Mouse (Mus musculus): ENCODE results near the gene Hist1h2ah. TPM values are rescaled to one million over a fixed set of nuclear protein-coding genes. Genes with fewer than 3 reads are reported as not detected.
A peak's percentile ranks its signal among the peaks of the same experiment; 100 is the strongest.
"Not testable (repeated sequence)": the region's sequence is repeated elsewhere in the genome, so short reads cannot be mapped to it uniquely, and the experiment has no call there.

Hist1h2ah gene
- polyA plus RNA-seq (2011; ENCODE audit: insufficient read length, low read depth, missing spikeins), result 1.3 TPM in 1 of 2 replicates, not detected in the other

GRCm38 (mm10) chr13:22035267-22036148, at the start of gene Hist1h2ah, which contains the start of gene Hist1h2bk:
Hist1h2ah (minus strand) TSS chr13:22035568.
Hist1h2bk (plus strand) TSS chr13:22035870.
- H3K4me1 ChIP-seq (ENCODE audit: control insufficient read depth, insufficient read depth, low read length), result not testable (repeated sequence)
- TF ChIP-seq POLR2A (IDR thresholded peaks at IDR 0.05; ENCODE audit: low read depth, low read length), result peak; percentile 56
- H3K4me3 ChIP-seq (ENCODE audit: insufficient read depth, low read length), result peak within 1 kb of the TSS; percentile 76
- peak within 1 kb of the TSS; percentile 95 for H3K27ac ChIP-seq (ENCODE audit: insufficient read depth, low read length)

GRCm38 (mm10) chr13:22084140-22084539, 48.8 kb upstream of the Hist1h2ah start, which contains the start of gene Vmn1r188:
Vmn1r188 (plus strand) TSS chr13:22084440.
- not testable (repeated sequence) for H3K4me3 ChIP-seq (ENCODE audit: insufficient read depth, low read length); H3K27ac ChIP-seq (ENCODE audit: insufficient read depth, low read length); H3K4me1 ChIP-seq (ENCODE audit: control insufficient read depth, insufficient read depth, low read length)

- Histone ChIP-seq H3K4me3 (ENCODE audit: insufficient read depth, low read length) (no peak overlapping the region), H3K4me1 (ENCODE audit: control insufficient read depth, insufficient read depth, low read length) (no peaks in the 10 kb centered on the region), H3K27ac (ENCODE audit: insufficient read depth, low read length) (no peak overlapping the region)
- TF ChIP-seq CTCF (IDR thresholded peaks at IDR 0.05; ENCODE audit: borderline replicate concordance, insufficient read depth, low read length) (no peak), POLR2A (IDR thresholded peaks at IDR 0.05; ENCODE audit: low read depth, low read length) (no peak)
Measured at GRCm38 (mm10) chr13:22063468-22063867, 28.1 kb upstream of the Hist1h2ah start.

DNA sequence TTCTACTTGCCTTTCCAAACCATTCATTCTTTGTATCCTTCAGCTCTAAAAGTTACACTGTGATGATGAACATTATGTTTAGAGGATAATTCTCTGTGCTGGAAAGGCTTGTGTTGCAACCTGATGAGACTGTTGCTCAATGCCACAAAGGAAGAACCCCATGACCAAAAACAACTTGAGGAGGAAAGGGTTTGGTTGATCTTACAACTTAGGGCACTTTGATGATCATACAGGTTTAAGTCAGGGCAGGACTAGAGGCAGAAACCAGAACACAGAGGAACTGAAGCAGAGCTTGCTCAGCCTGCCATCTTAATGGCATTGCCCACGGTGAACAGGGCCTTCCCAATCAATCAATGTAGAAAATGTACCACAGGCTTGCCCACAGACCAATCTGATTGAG, 26.1 kb upstream of the Hist1h2ah start:
- no peaks in the 10 kb centered on the region for H3K4me1 ChIP-seq (ENCODE audit: control insufficient read depth, insufficient read depth, low read length)
- H3K4me3 ChIP-seq (ENCODE audit: insufficient read depth, low read length), result no peak overlapping the region
- no peak for TF ChIP-seq POLR2A (IDR thresholded peaks at IDR 0.05; ENCODE audit: low read depth, low read length)
- TF ChIP-seq CTCF (IDR thresholded peaks at IDR 0.05; ENCODE audit: borderline replicate concordance, insufficient read depth, low read length), result no peak
- no peak overlapping the region for H3K27ac ChIP-seq (ENCODE audit: insufficient read depth, low read length)

- H3K27ac ChIP-seq (ENCODE audit: insufficient read depth, low read length), result no peak overlapping the region
- TF ChIP-seq POLR2A (IDR thresholded peaks at IDR 0.05; ENCODE audit: low read depth, low read length) (no peak), CTCF (IDR thresholded peaks at IDR 0.05; ENCODE audit: borderline replicate concordance, insufficient read depth, low read length) (no peak)
- no peak overlapping the region for H3K4me3 ChIP-seq (ENCODE audit: insufficient read depth, low read length)
- no peaks in the 10 kb centered on the region for H3K4me1 ChIP-seq (ENCODE audit: control insufficient read depth, insufficient read depth, low read length)
Measured at GRCm38 (mm10) chr13:22053754-22054153, 18.4 kb upstream of the Hist1h2ah start.

GRCm38 (mm10) chr13:22051523-22051859, 16.1 kb upstream of the Hist1h2ah start:
- no peak for TF ChIP-seq CTCF (IDR thresholded peaks at IDR 0.05; ENCODE audit: borderline replicate concordance, insufficient read depth, low read length)
- no peak for TF ChIP-seq POLR2A (IDR thresholded peaks at IDR 0.05; ENCODE audit: low read depth, low read length)
- peak overlapping the region; percentile 64 for H3K4me3 ChIP-seq (ENCODE audit: insufficient read depth, low read length)
- no peak overlapping the region; the same call in 1 of the 2 replicates for H3K27ac ChIP-seq (ENCODE audit: insufficient read depth, low read length)
- H3K4me1 ChIP-seq (ENCODE audit: control insufficient read depth, insufficient read depth, low read length), result no peaks in the 10 kb centered on the region

- TF ChIP-seq POLR2A (IDR thresholded peaks at IDR 0.05; ENCODE audit: low read depth, low read length), result peak; percentile 77
- peak; percentile 67 for TF ChIP-seq CTCF (IDR thresholded peaks at IDR 0.05; ENCODE audit: borderline replicate concordance, insufficient read depth, low read length)
- Histone ChIP-seq H3K4me1 (ENCODE audit: control insufficient read depth, insufficient read depth, low read length) (no peaks in the 10 kb centered on the region), H3K4me3 (ENCODE audit: insufficient read depth, low read length) (peak overlapping the region; percentile 64), H3K27ac (ENCODE audit: insufficient read depth, low read length) (peak overlapping the region; percentile 74)
Measured at GRCm38 (mm10) chr13:22050591-22051522, 15.5 kb upstream of the Hist1h2ah start.

- TF ChIP-seq POLR2A (IDR thresholded peaks at IDR 0.05; ENCODE audit: low read depth, low read length) (peak; percentile 66), CTCF (IDR thresholded peaks at IDR 0.05; ENCODE audit: borderline replicate concordance, insufficient read depth, low read length) (no peak)
- Histone ChIP-seq H3K4me3 (ENCODE audit: insufficient read depth, low read length) (peak overlapping the region; percentile 64), H3K27ac (ENCODE audit: insufficient read depth, low read length) (no peak overlapping the region), H3K4me1 (ENCODE audit: control insufficient read depth, insufficient read depth, low read length) (no peaks in the 10 kb centered on the region)
Measured at GRCm38 (mm10) chr13:22049737-22050440, 14.5 kb upstream of the Hist1h2ah start.

DNA sequence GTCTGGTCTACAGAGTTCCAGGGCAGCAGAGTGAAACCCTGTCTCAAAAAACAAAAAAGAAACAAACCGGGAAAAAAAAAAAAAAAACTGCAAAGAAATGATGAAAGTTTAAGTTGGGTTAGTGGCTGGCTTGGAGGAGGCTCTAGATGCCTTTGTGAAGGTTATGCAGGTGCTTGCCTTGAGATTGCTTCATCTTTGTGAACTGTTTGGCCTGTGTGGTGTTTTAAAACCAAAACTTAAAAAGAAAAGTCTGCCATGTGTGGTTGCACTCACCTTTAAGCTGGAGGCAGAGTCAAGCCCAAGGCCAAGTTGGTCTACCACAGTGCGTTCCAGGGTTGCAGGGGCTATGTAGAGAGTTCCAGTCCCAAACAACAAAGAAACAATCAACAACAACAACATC, 13.7 kb upstream of the Hist1h2ah start:
- Histone ChIP-seq H3K27ac (ENCODE audit: insufficient read depth, low read length) (no peak overlapping the region), H3K4me1 (ENCODE audit: control insufficient read depth, insufficient read depth, low read length) (peaks cover 2% of the 10 kb centered on the region; the same call in 1 of the 2 replicates), H3K4me3 (ENCODE audit: insufficient read depth, low read length) (no peak overlapping the region)
- TF ChIP-seq POLR2A (IDR thresholded peaks at IDR 0.05; ENCODE audit: low read depth, low read length) (no peak), CTCF (IDR thresholded peaks at IDR 0.05; ENCODE audit: borderline replicate concordance, insufficient read depth, low read length) (no peak)

All from embryonic fibroblast, embryonic 13.5 days (primary cell).